Mouse (Mus musculus): Measurements from ENCODE around the gene Gimap3. TPM values are rescaled to one million over a fixed set of nuclear protein-coding genes. Genes with fewer than 3 reads are reported as not detected.
A peak's percentile ranks its signal among the peaks of the same experiment; 100 is the strongest.

Gene Gimap3
- total RNA-seq, 2 experiments from 2014 or later, result 0.32 TPM; not detected in 1

DNA sequence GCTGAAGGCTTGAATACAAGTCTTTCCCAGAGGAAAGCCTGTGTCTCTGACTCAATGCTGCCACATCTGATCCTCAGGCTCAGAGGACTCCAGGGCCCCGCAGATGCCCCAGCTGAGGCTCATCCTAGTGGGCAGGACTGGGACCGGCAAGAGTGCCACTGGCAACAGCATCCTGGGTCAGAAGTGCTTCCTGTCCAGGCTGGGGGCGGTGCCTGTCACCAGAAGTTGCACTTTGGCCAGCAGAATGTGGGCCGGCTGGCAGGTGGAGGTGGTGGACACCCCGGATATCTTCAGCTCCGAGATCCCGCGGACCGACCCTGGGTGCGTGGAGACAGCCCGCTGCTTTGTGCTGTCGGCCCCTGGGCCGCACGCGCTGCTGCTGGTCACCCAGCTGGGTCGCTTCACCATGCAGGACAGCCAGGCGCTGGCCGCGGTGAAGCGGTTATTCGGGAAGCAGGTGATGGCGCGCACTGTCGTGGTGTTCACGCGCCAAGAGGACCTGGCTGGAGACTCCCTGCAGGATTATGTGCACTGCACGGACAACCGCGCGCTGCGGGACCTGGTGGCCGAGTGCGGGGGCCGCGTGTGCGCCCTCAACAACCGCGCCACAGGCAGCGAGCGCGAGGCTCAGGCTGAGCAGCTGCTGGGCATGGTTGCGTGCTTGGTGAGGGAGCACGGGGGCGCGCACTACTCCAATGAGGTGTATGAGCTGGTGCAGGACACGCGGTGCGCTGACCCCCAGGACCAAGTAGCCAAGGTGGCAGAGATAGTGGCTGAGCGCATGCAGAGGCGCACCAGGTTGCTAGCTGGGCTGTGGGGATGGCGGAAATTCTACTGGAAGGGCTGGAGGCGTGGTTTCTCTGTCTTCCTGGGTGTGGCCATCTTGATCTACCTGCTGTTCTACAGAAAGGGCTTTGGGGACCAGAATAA, 28.0 kb downstream of the Gimap3 start:
- no peak for DNase-seq

DNA sequence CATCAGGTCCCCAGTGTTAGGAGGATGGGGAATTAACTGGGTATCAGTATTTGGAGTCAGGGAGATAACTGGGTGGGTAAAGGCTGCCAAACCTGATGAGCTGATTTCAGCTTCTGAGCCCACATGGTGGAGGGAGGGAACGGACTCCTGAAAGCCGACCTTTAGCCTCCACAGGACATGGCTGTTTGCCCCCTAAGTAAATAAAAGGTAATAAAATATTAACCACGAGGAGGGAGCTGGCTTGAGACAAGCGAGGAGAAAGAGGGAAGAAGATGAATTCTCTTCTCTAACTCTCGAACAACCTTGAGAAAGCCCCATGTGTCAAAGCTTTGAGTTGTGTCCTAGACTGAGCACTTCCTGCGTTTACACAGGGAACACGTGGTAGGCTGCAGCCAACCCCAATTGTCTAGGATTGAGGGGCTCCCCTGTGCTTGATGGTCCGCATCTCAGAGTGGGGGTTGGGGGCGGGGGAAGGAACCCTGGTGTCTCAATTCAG, 28.9 kb downstream of the Gimap3 start:
- no peak for DNase-seq

DNA sequence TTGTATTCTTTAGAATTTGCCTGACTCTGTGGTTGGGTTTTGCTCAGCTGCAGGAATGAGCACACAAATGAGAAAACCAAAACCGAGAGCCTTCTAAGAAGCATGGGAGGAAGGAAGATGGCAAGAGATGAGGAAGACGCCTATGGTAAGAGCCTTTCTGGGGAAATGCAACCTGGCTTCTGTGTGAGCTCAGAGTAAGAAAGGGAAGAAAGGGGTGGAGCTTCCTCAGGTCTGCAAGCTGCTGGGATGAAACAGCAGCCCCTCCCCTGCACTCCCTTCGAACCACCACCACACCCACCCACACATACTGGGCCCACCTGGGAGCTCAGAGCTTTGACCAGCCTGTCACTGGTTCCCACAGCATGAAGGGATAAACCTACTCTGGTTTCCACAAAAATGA, 29.4 kb downstream of the Gimap3 start:
- no peak for DNase-seq

GRCm38 (mm10) chr6:48740501-48741169, 30.0 kb downstream of the Gimap3 start:
- no peak for DNase-seq

GRCm38 (mm10) chr6:48739780-48740055, 30.9 kb downstream of the Gimap3 start:
- DNase-seq, result no peak

DNA sequence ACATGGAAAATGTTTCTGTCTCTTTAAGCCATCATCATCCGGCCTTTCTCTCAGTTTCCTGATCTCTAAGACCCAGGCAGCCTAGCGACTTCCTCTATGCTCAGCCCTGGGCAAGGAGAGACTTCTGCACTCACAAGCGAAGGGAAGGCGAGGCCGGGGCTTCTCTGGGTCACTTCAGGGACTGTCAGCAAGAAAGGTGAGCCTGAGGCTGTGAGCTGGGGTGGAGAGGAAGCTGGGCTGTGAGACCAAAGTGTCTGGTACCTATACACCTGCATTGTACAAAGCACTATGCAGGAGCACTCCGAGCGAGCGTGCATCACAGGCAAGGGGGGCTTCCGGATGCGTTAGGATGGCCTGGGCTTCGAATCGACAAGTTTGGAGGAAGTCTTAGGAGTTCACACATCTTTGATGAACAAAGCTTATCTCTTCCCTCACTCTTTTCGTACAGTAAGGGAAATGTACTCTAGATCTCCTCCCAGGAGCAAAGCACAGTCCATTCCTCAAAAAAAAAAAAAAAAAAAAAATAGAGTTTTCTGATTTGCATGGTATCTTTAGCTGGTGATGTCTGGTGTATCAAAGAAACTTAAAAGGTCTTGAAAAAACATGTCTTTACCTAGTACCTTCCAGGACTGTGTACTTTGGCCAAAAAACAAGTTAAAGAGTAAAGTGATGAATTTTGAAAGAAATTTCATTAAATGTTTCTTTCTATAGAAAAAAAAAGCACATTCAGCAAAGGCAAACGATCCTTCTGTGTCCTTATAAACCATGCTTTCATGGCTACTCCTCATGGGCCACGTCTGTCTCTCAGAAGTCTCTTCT, 31.5 kb downstream of the Gimap3 start, which contains the start of gene Gimap1:
TSS of gene Gimap1 (plus strand) at position 94 of the 819 bp plus-strand sequence.
- DNase-seq, result peak; percentile 38

DNA sequence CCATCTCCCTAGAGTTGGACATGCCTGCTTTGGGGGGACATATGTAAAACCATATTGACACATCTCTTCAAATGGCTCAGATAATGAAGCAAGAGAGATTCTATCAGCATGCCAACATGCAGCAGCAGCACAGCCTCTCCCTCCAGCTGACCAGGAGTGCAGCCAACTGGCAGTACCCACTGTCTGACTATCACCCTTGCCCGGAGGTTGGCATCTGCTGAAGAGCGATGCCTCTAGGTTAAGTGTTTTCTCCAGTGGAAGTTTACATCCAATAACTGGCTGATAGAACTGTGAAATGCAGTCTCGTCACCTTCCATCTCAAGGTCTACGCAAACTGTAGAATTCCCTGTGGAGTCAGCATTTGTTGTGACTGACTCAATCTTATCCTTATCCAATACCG, 33.0 kb downstream of the Gimap3 start:
- no peak for DNase-seq

GRCm38 (mm10) chr6:48737053-48737452, 33.6 kb downstream of the Gimap3 start:
- no peak for DNase-seq

DNA sequence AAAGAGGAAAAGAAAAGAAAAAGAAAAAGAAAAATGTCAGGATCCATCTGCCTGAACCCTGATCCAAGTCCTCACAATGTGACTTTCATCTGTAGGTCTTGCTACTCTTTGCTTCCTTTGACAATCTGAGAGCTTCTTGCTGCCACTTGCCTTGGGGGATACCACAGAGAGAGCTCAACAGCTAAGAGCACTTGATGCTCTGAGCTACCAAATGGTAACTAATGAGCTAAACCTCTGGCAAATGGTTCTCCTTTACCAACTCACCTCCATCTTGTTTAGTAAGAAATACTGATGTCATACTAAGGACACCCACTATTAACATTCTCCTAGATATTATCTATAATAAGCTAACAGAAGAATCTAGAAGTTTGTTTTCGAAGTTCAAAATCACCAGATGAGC, 37.0 kb downstream of the Gimap3 start:
- no peak for DNase-seq

- no peak for DNase-seq
Observed at GRCm38 (mm10) chr6:48732864-48733304, 37.8 kb downstream of the Gimap3 start.

DNA sequence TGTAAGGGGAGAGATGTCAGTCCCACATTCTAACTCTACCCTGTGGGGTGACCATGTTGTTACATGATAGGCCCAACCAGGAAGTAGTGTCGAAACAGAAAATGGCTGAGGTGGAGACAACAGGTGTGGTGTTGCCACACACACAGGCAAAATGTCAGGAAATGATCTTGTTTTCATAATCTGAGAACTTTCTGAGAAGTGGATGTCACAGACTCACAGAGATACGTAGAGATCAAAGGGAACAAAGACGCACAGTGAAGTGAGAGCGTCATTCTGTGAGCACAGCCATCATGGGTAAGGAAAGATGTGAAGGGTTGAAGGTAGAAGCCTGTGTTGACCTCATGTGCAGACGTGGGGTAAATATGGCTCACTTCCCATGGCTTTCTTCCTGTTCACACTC, 42.9 kb downstream of the Gimap3 start:
- no peak for DNase-seq

- no peak for DNase-seq
Observed at GRCm38 (mm10) chr6:48725476-48725875, 45.2 kb downstream of the Gimap3 start.

DNA sequence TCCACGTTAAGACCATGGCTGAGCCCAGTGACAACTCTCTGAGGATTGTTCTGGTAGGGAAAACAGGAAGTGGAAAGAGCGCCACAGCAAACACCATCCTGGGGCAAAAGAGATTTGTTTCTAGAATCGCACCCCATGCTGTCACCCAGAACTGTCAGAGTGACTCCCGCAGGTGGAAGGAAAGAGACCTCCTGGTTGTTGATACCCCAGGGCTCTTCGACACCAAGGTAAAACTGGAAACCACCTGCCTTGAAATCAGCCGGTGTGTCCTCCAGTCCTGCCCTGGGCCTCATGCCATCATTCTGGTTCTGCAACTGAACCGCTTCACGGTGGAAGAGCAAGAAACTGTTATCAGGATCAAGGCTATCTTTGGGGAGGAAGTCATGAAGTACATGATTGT, 47.2 kb downstream of the Gimap3 start:
- no peak for DNase-seq

- DNase-seq, result no peak
Observed at GRCm38 (mm10) chr6:48720326-48720725, 50.3 kb downstream of the Gimap3 start.

GRCm38 (mm10) chr6:48718455-48718854, 52.2 kb downstream of the Gimap3 start, which contains the start of the genes Gm28053 and Gimap7:
TSS of gene Gm28053 (plus strand) at chr6:48718607.
TSS of gene Gimap7 (plus strand) at chr6:48718621.
- no peak for DNase-seq

Other genes with a start within 250 kb of the Gimap3 start
- 10 to 100 TPM; 43.0 to 45.0 TPM for gene Atp6v0e2, start 233.2 kb downstream of the Gimap3 start, total RNA-seq (2021)
- gene Lrrc61, start 216.1 kb downstream of the Gimap3 start, total RNA-seq (2021), result 10 to 100 TPM; 14.0 to 15.0 TPM
- 10 to 100 TPM; 19.7 to 35.5 TPM for gene Rarres2, start 198.1 kb downstream of the Gimap3 start, total RNA-seq (2021)
- not detected for gene Gm45021, start 181.2 kb downstream of the Gimap3 start, total RNA-seq (2021)
- gene Repin1, start 177.0 kb downstream of the Gimap3 start, total RNA-seq (2021), result 10 to 100 TPM; 21.0 to 23.0 TPM
- 1 to 10 TPM in 1 of 2 experiments, not detected in 1; 1.5 TPM for gene Gm44965, start 176.9 kb downstream of the Gimap3 start, total RNA-seq (2021)
- gene Zfp775, start 168.8 kb downstream of the Gimap3 start, total RNA-seq (2021), result 1 to 10 TPM; 6.5 to 6.9 TPM
- under 1 TPM; 0.24 to 0.38 TPM for gene AI854703, start 144.1 kb downstream of the Gimap3 start, total RNA-seq (2021)
- 1 to 10 TPM; 2.1 to 3.0 TPM for gene Gimap8, start 123.6 kb downstream of the Gimap3 start, total RNA-seq (2021)
- under 1 TPM; 0.51 to 0.67 TPM for gene Gimap9, start 94.7 kb downstream of the Gimap3 start, total RNA-seq (2021)
- 1 to 10 TPM; 5.1 to 7.7 TPM for gene Gimap4, start 86.3 kb downstream of the Gimap3 start, total RNA-seq (2021)
- 10 to 100 TPM; 10.7 to 11.5 TPM for gene Gimap6, start 62.6 kb downstream of the Gimap3 start, total RNA-seq (2021)
- not detected for gene Gm28053, start 52.2 kb downstream of the Gimap3 start, total RNA-seq (2021)
- not detected for gene Gimap7, start 52.2 kb downstream of the Gimap3 start, total RNA-seq (2021)
- 1 to 10 TPM; 2.5 to 5.0 TPM for gene Gimap1, start 31.8 kb downstream of the Gimap3 start, total RNA-seq (2021)
- 1 to 10 TPM; 1.6 to 3.3 TPM for gene Gimap5, start 24.7 kb downstream of the Gimap3 start, total RNA-seq (2021)
- 1 to 10 TPM; 4.3 to 4.9 TPM for gene Tmem176a, start 70.1 kb upstream of the Gimap3 start, total RNA-seq (2021)
- gene Tmem176b, start 70.6 kb upstream of the Gimap3 start, total RNA-seq (2021), result 10 to 100 TPM; 11.4 to 15.2 TPM
- not detected for gene Aoc1, start 102.0 kb upstream of the Gimap3 start, total RNA-seq (2021)
- gene 1600015I10Rik, start 159.0 kb upstream of the Gimap3 start, total RNA-seq (2021), result not detected
- gene Doxl2, start 204.1 kb upstream of the Gimap3 start, total RNA-seq (2021), result not detected
- not detected for gene Svs1, start 216.0 kb upstream of the Gimap3 start, total RNA-seq (2021)